11 mouse cellular contexts compared by ENCODE assay signal in genomic region chr2:165889874-165890273, GRCm38 (mm10). TPM values are rescaled to one million over a fixed set of nuclear protein-coding genes. Genes with fewer than 3 reads are reported as not detected.
DNase-seq lines count a peak whose midpoint lies in the region; ATAC-seq and TF ChIP-seq lines count a peak whose summit lies in the region.
"Had no signal": no experiment of that assay in that cellular context is flagged by ENCODE, and none has a peak within 500 bp of the region (broad histone marks: within the 10 kb centered on the region; RNA-seq: fewer than 3 reads in every experiment).

No protein-coding gene starts in this region.

- H3K27ac ChIP-seq in forebrain, embryonic 14.5 days (ENCODE audit: low read depth, low read length), result peak overlapping the region; percentile 7; the same call in 1 of the 2 replicates
- no peak overlapping the region for H3K27ac ChIP-seq in forebrain, embryonic 13.5 days
- H3K27ac ChIP-seq in neural tube, embryonic 12.5 days, result no peak overlapping the region
- peak overlapping the region; percentile 57; the same call in 1 of the 2 replicates for H3K27ac ChIP-seq in intestine, postnatal 0 days (ENCODE audit: low read depth, low read length)

- no peak for DNase-seq in forebrain, embryonic 14.5 days (ENCODE audit: low spot score)
- no peak for DNase-seq in neural tube, embryonic 10.5 days (ENCODE audit: extremely low spot score, low spot score)
- DNase-seq in spleen, postnatal 10 days (ENCODE audit: low spot score in 2 of 2), result no peak
- DNase-seq in thymus, postnatal 10 days (ENCODE audit: low spot score in 2 of 2), result no peak
- DNase-seq: kidney, adult 9 months had no signal

- no peaks in the 10 kb centered on the region for H3K27me3 ChIP-seq in forebrain, embryonic 14.5 days (replicated peaks; ENCODE audit: control insufficient read depth, insufficient read depth, low read length)
- H3K27me3 ChIP-seq in forebrain, embryonic 13.5 days, result no peaks in the 10 kb centered on the region
- H3K27me3 ChIP-seq in neural tube, embryonic 12.5 days (replicated peaks), result no peaks in the 10 kb centered on the region
- H3K27me3 ChIP-seq in intestine, postnatal 0 days (replicated peaks; ENCODE audit: control insufficient read depth, insufficient read depth, low read length), result no peaks in the 10 kb centered on the region
- H3K27me3 ChIP-seq: midbrain, embryonic 12.5 days had no signal

- TF ChIP-seq CTCF in intestine, postnatal 0 days (IDR thresholded peaks at IDR 0.05; ENCODE audit: low read depth), result no peak

- H3K36me3 ChIP-seq in forebrain, embryonic 14.5 days (ENCODE audit: control insufficient read depth, insufficient read depth, low read length), result no peaks in the 10 kb centered on the region
- no peaks in the 10 kb centered on the region for H3K36me3 ChIP-seq in forebrain, embryonic 13.5 days (ENCODE audit: poor library complexity, severe bottlenecking)
- H3K36me3 ChIP-seq in neural tube, embryonic 12.5 days, result no peaks in the 10 kb centered on the region
- no peaks in the 10 kb centered on the region for H3K36me3 ChIP-seq in intestine, postnatal 0 days (ENCODE audit: control insufficient read depth, insufficient read depth)
- H3K36me3 ChIP-seq: midbrain, embryonic 12.5 days had no signal

- ATAC-seq in forebrain, embryonic 14.5 days, result no peak
- no peak for ATAC-seq in forebrain, embryonic 13.5 days
- no peak for ATAC-seq in neural tube, embryonic 12.5 days (ENCODE audit: low FRiP score, low read depth)
- ATAC-seq in intestine, postnatal 0 days, result no peak
- ATAC-seq in megakaryocyte-erythroid progenitor cell, adult 5-6 weeks (replicated peaks; ENCODE audit: low FRiP score, low TSS enrichment, poor library complexity, severe bottlenecking), result no peak

- peaks cover 45% of the 10 kb centered on the region for H3K4me1 ChIP-seq in forebrain, embryonic 14.5 days (ENCODE audit: control insufficient read depth, insufficient read depth, low read length)
- peaks cover 46% of the 10 kb centered on the region for H3K4me1 ChIP-seq in forebrain, embryonic 13.5 days
- H3K4me1 ChIP-seq in neural tube, embryonic 12.5 days, result peaks cover 54% of the 10 kb centered on the region
- H3K4me1 ChIP-seq in intestine, postnatal 0 days (replicated peaks; ENCODE audit: control insufficient read depth, insufficient read depth, low read length), result peaks cover 29% of the 10 kb centered on the region

- no peak overlapping the region for H3K9ac ChIP-seq in forebrain, embryonic 14.5 days (ENCODE audit: low read length)
- H3K9ac ChIP-seq in forebrain, embryonic 13.5 days, result no peak overlapping the region
- 0 out of 2 replicates have a peak overlapping the region, but pooled peaks have one; percentile 13 for H3K9ac ChIP-seq in neural tube, embryonic 12.5 days
- no peak overlapping the region for H3K9ac ChIP-seq in intestine, postnatal 0 days (ENCODE audit: low read depth, low read length)

- H3K4me3 ChIP-seq in forebrain, embryonic 14.5 days (ENCODE audit: low read depth, low read length), result no peak overlapping the region
- no peak overlapping the region for H3K4me3 ChIP-seq in forebrain, embryonic 13.5 days
- no peak overlapping the region for H3K4me3 ChIP-seq in neural tube, embryonic 12.5 days
- no peak overlapping the region for H3K4me3 ChIP-seq in intestine, postnatal 0 days (ENCODE audit: low read depth, low read length)
- H3K4me3 ChIP-seq: heart, adult 2 months; midbrain, embryonic 12.5 days had no signal

- no peaks in the 10 kb centered on the region for H3K9me3 ChIP-seq in forebrain, embryonic 14.5 days (replicated peaks; ENCODE audit: control insufficient read depth, low read length)
- no peaks in the 10 kb centered on the region for H3K9me3 ChIP-seq in forebrain, embryonic 13.5 days (replicated peaks)
- no peaks in the 10 kb centered on the region for H3K9me3 ChIP-seq in neural tube, embryonic 12.5 days
- no peaks in the 10 kb centered on the region for H3K9me3 ChIP-seq in intestine, postnatal 0 days (ENCODE audit: control insufficient read depth)
- H3K9me3 ChIP-seq: midbrain, embryonic 12.5 days had no signal

- H3K4me2 ChIP-seq in forebrain, embryonic 14.5 days (ENCODE audit: low read length), result no peak overlapping the region
- H3K4me2 ChIP-seq in forebrain, embryonic 13.5 days, result no peak overlapping the region
- no peak overlapping the region for H3K4me2 ChIP-seq in neural tube, embryonic 12.5 days (replicated peaks)
- no peak overlapping the region for H3K4me2 ChIP-seq in intestine, postnatal 0 days (replicated peaks; ENCODE audit: low read depth)
- H3K4me2 ChIP-seq: midbrain, embryonic 12.5 days had no signal

- 85% methylated on average over 10 of the region's 10 CpGs for WGBS in forebrain, embryonic 14.5 days
- WGBS in forebrain, embryonic 13.5 days, result 84% methylated on average over 10 of the region's 10 CpGs
- 73% methylated on average over 10 of the region's 10 CpGs for WGBS in neural tube, embryonic 12.5 days
- WGBS in intestine, postnatal 0 days, result 85% methylated on average over 10 of the region's 10 CpGs

RNA-seq across cellular contexts. Expression of gene Zmynd8, which starts 8.9 kb away (rescaled TPM):
- 43.3 and 58.0 TPM in 2 replicates for polyA plus RNA-seq in forebrain, embryonic 14.5 days (2014; fragmentation: Nextera tagmentation; extraction: Ambion mirVana)
- 73.3 and 85.4 TPM in 2 replicates for polyA plus RNA-seq in forebrain, embryonic 13.5 days (2015; fragmentation: Nextera tagmentation; extraction: Ambion mirVana)
- polyA plus RNA-seq in neural tube, embryonic 12.5 days (2016; fragmentation: Nextera tagmentation; extraction: Ambion mirVana), result 68.7 and 81.4 TPM in 2 replicates
- polyA plus RNA-seq in intestine, postnatal 0 days (2015; fragmentation: Nextera tagmentation; extraction: Ambion mirVana), result 43.5 and 57.7 TPM in 2 replicates
- 70.9 and 80.1 TPM in 2 replicates for total RNA-seq in megakaryocyte-erythroid progenitor cell, adult 5-6 weeks (2014; fragmentation: Nextera tagmentation)
- 27.2 and 42.9 TPM in 2 replicates for total RNA-seq in megakaryocyte-erythroid progenitor cell, adult 5-6 weeks (2017)

Comparison
In these comparisons a context has a peak if more than half of its experiments do, and no peak if none do; other contexts are left out.
1. H3K27ac ChIP-seq: peak in forebrain, embryonic 14.5 days (single experiment) and intestine, postnatal 0 days (single experiment); none in forebrain, embryonic 13.5 days (single experiment) and neural tube, embryonic 12.5 days (single experiment).